Mouse (Mus musculus): ENCODE data around the gene Celf2.

Celf2 gene

GRCm38 (mm10) chr2:6505979-6506811, 1003.2 kb downstream of the Celf2 start:
- peak in 1 of 2 experiments; percentile 44 for DNase-seq (ENCODE audit: low spot score in 2 of 2)

GRCm38 (mm10) chr2:6505531-6505930, 1003.8 kb downstream of the Celf2 start:
- DNase-seq (ENCODE audit: low spot score in 2 of 2), result peak in 1 of 2 experiments; percentile 56

- no peak for DNase-seq (ENCODE audit: low spot score in 2 of 2)
Observed at GRCm38 (mm10) chr2:6498101-6498500, 1011.3 kb downstream of the Celf2 start.

GRCm38 (mm10) chr2:6497636-6498035, 1011.7 kb downstream of the Celf2 start:
- DNase-seq (ENCODE audit: low spot score in 2 of 2), result no peak

GRCm38 (mm10) chr2:6493886-6494285, 1015.5 kb downstream of the Celf2 start:
- DNase-seq (ENCODE audit: low spot score in 2 of 2), result no peak

- no peak for DNase-seq (ENCODE audit: low spot score in 2 of 2)
Observed at GRCm38 (mm10) chr2:6490870-6491269, 1018.5 kb downstream of the Celf2 start.

- no peak for DNase-seq (ENCODE audit: low spot score in 2 of 2)
Observed at GRCm38 (mm10) chr2:6490076-6490475, 1019.3 kb downstream of the Celf2 start.
